Mouse (Mus musculus): ENCODE data around the gene Mecom.

DNA sequence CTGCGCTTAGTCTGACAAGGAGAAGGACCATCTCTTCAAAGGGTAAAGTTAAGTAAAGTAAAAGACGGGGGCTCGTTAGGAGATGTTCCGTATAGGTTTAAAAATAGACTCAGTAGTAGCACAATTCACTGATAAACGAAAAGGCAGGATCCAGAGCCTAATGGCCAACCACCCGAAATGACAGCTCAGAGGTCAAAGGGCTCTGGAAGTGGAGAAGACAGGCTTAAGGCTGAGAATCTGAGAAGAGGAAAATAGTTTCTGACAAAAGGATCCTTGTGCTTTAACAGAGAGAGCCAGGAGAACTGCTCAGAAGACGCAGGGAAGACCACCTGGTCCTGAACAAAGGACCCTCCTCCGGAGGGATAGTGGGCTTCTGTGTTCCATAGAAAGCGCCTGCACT, 111.7 kb downstream of the Mecom start:
- no peak for TF ChIP-seq CTCF (IDR thresholded peaks at IDR 0.05; ENCODE audit: extremely low read depth, insufficient read depth, insufficient read length, insufficient replicate concordance)
- TF ChIP-seq POLR2A (IDR thresholded peaks at IDR 0.05; ENCODE audit: low read depth, low read length): no peak
